ENCODE assay signal across 8 mouse cellular contexts in the genomic region with DNA sequence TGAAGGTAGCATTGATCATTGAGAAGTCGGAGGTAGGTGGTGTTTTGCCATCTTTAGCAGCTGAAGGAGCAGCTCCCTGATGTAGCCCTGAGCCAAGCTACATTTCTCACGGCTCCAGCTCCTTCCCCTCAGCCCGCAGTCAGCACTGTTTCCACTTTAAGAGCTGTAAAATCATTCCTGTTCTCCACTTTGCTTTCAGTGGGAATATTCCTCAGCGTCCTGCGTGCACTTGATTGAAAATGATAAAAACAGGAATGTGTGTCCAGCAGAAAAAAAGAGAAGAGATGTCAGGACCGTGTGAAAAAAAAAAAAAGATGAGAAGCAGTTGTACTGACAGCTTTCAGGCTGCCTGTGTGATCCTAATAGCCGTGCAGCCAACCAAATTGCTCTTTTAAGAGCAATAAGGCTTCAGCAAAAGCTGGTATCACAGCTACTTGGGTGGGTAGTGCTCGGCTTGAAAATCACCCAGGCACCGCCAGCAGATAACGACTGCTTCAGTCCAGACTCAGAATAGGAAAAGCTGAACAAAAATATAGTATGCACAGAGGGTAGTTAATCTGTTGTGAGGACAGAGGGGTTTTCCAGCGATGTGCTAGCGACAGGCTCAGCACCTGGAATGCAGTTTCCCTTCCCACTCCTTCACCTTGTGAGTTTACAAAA.
DNase-seq lines count a peak whose midpoint lies in the region; ATAC-seq lines count a peak whose summit lies in the region.

No protein-coding gene starts in this region.

- no peak overlapping the region for H3K9ac ChIP-seq in limb, embryonic 12.5 days (replicated peaks)
- no peak overlapping the region for H3K9ac ChIP-seq in stomach, embryonic 16.5 days (ENCODE audit: low read length)

- peak; percentile 45 to 58 for DNase-seq in frontal cortex, postnatal 36 days (ENCODE audit: low spot score in 2 of 2)
- no peak for DNase-seq in frontal cortex, postnatal 10 days (ENCODE audit: low spot score in 2 of 2)
- DNase-seq in right cerebral cortex, adult 18-20 months = peak; percentile 37
- no peak for DNase-seq in right cerebral cortex, postnatal 14 days
- DNase-seq in ovary, postnatal 14 days (ENCODE audit: low spot score) = no peak
- no peak for DNase-seq in adrenal gland, adult 18-20 months (ENCODE audit: low spot score in 2 of 2)

- peak overlapping the region; percentile 59 for H3K4me2 ChIP-seq in limb, embryonic 12.5 days
- H3K4me2 ChIP-seq in stomach, embryonic 16.5 days (ENCODE audit: low read depth, low read length) = peak overlapping the region; percentile 45

- H3K4me3 ChIP-seq in limb, embryonic 12.5 days (replicated peaks) = peak overlapping the region; percentile 29
- peak overlapping the region; percentile 9 for H3K4me3 ChIP-seq in stomach, embryonic 16.5 days (replicated peaks; ENCODE audit: low read length)

- no peaks in the 10 kb centered on the region for H3K9me3 ChIP-seq in limb, embryonic 12.5 days
- no peaks in the 10 kb centered on the region for H3K9me3 ChIP-seq in stomach, embryonic 16.5 days (replicated peaks; ENCODE audit: control insufficient read depth, low read length)

- ATAC-seq in limb, embryonic 12.5 days (ENCODE audit: insufficient number of reproducible peaks, insufficient read depth, low FRiP score, low TSS enrichment, low read depth) = no peak; the same call in 1 of the 2 replicates
- ATAC-seq in stomach, embryonic 16.5 days (ENCODE audit: insufficient read depth, low FRiP score) = no peak

- 0 out of 2 replicates have a peak overlapping the region, but pooled peaks have one; percentile 17 for H3K27ac ChIP-seq in limb, embryonic 12.5 days
- H3K27ac ChIP-seq in stomach, embryonic 16.5 days (ENCODE audit: low read length) = no peak overlapping the region

- WGBS in limb, embryonic 12.5 days = 7% methylated on average over 12 of the region's 12 CpGs
- 13% methylated on average over 12 of the region's 12 CpGs for WGBS in stomach, embryonic 16.5 days

- H3K27me3 ChIP-seq in limb, embryonic 12.5 days = no peaks in the 10 kb centered on the region
- H3K27me3 ChIP-seq in stomach, embryonic 16.5 days (ENCODE audit: control insufficient read depth, insufficient read depth, low read length) = no peaks in the 10 kb centered on the region

- H3K4me1 ChIP-seq in limb, embryonic 12.5 days (replicated peaks) = peaks cover 16% of the 10 kb centered on the region
- peaks cover 7% of the 10 kb centered on the region for H3K4me1 ChIP-seq in stomach, embryonic 16.5 days (ENCODE audit: control insufficient read depth, insufficient read depth, low read length)

- no peaks in the 10 kb centered on the region for H3K36me3 ChIP-seq in limb, embryonic 12.5 days
- H3K36me3 ChIP-seq in stomach, embryonic 16.5 days (ENCODE audit: control insufficient read depth, insufficient read depth, low read length) = no peaks in the 10 kb centered on the region

Comparison
In these comparisons a context has a peak if more than half of its experiments do, and no peak if none do; other contexts are left out.
1. DNase-seq: peak in frontal cortex, postnatal 36 days (2 of 2) and right cerebral cortex, adult 18-20 months (single experiment); none in frontal cortex, postnatal 10 days (0 of 2), right cerebral cortex, postnatal 14 days (single experiment), ovary, postnatal 14 days (single experiment) and adrenal gland, adult 18-20 months (0 of 2).